Mouse (Mus musculus) neural tube, embryonic 15.5 days (tissue): ENCODE data around the gene Zbtb34. TPM values are rescaled to one million over a fixed set of nuclear protein-coding genes. Genes with fewer than 3 reads are reported as not detected.
A peak's percentile ranks its signal among the peaks of the same experiment; 100 is the strongest.

Experiments
- ATAC-seq: fragments of 200-750 bp; cut with Nextera tagmentation; 2 replicates; pipeline ENCODE4 v1.8.0; 2017; ENCODE audit warnings: mild to moderate bottlenecking, moderate TSS enrichment, moderate library complexity; ENCODE audit not compliant: low FRiP score
- H3K27ac ChIP-seq: fragments of 300-500 bp; sonication (generic); replicated peaks from 2 replicates; pipeline ENCODE4 v1.5.1; 2015; ENCODE audit warnings: mild to moderate bottlenecking, inconsistent platforms
- H3K27me3 ChIP-seq: fragments of 300-500 bp; sonication (generic); replicated peaks from 2 replicates; pipeline ENCODE4 v1.6.1; 2015; ENCODE audit warnings: inconsistent platforms
- H3K36me3 ChIP-seq: fragments of 300-500 bp; sonication (generic); 2 replicates; pipeline ENCODE4 v1.6.1; 2015; ENCODE audit warnings: inconsistent platforms
- H3K4me1 ChIP-seq: fragments of 300-500 bp; sonication (generic); 2 replicates; pipeline ENCODE4 v1.6.1; 2015; ENCODE audit warnings: inconsistent platforms
- H3K4me2 ChIP-seq: fragments of 300-500 bp; sonication (generic); 2 replicates; pipeline ENCODE4 v1.6.1; 2015; ENCODE audit warnings: inconsistent platforms, mild to moderate bottlenecking, moderate library complexity
- H3K4me3 ChIP-seq: fragments of 300-500 bp; sonication (generic); replicated peaks from 2 replicates; pipeline ENCODE4 v1.5.1; 2015; ENCODE audit warnings: mild to moderate bottlenecking, inconsistent platforms
- H3K9ac ChIP-seq: fragments of 300-500 bp; sonication (generic); replicated peaks from 2 replicates; pipeline ENCODE4 v1.6.1; 2015; ENCODE audit warnings: mild to moderate bottlenecking, inconsistent platforms
- H3K9me3 ChIP-seq: fragments of 300-500 bp; sonication (generic); replicated peaks from 2 replicates; pipeline ENCODE4 v1.6.1; 2016; ENCODE audit warnings: inconsistent platforms
- WGBS: fragments of 180-500 bp; shearing (Covaris S2); methylation state at CpG from one replicate; pipeline ENCODE4 v1.1.7; 2015; ENCODE audit warnings: mixed read lengths; 5-methylcytosine and 5-hydroxymethylcytosine counted together
- polyA plus RNA-seq: library from polyadenylated mRNA; unstranded; fragments of >200 nt; fragmentation: Nextera tagmentation; extraction: Ambion mirVana; gene quantifications from 2 replicates; pipeline ENCODE4 v1.2.1, GENCODE M21; 2015

Gene Zbtb34
- polyA plus RNA-seq, result 6.8 and 7.0 TPM in 2 replicates

DNA sequence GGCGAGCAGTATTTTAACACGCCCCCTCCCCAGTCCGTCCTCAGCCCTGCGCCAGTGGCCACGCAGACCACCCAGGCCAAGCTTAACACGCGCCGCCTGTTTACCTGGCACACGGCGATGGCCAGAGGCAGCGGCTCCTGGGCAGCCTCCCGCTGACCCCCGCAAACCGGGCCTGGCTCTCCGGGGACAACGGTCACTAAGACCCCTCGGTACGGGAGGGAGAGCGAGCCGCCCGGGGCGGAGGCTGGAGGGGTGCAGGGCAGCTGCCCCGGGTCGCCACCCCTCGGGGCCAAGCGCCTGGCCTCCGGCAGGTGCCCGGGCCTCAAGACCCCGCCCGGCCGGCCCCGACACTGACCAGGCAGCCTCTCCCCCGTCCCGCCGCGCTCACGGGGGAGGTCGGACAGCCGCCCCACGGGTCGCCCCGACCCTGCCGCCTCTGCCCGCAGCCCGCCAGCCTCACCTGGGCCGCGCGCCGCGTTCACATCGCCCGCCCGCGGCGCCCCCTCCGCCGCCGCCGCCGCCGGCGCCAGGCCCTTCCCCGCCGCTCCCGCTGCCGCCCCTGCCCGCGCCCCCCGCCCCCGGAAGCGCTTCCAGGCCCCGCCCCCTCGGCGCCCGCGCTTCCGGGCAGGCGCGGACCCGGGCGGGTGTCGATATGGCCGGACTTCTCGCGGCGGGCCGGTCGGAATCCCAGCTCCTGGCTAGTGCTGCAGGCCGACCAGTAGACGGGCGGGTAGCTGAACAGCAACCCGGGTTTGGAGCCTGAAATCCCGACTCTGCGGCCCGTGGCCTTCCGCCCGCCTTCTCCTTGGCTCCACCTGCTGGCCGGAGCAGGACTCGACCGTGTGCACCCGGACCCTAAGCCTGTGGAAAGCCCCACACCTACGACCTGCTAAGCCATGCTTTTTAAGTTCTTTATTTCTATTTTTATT is at the start of gene Zbtb34:
Zbtb34 (minus strand) TSS at position 554 of the 929 bp plus-strand sequence.
- Histone ChIP-seq H3K4me3 (peak within 1 kb of the TSS; percentile 89), H3K9me3 (no peaks in the 10 kb centered on the region), H3K4me2 (peak within 1 kb of the TSS; percentile 77), H3K27ac (peak within 1 kb of the TSS; percentile 75), H3K27me3 (no peaks in the 10 kb centered on the region), H3K4me1 (peaks cover 51% of the 10 kb centered on the region), H3K9ac (peak within 1 kb of the TSS; percentile 92), H3K36me3 (0 out of 2 replicates have a peak, but pooled peaks cover 7% of the 10 kb centered on the region)
- WGBS, result under 1% methylated on average over 62 of the region's 102 CpGs
- peak; percentile 83 for ATAC-seq

DNA sequence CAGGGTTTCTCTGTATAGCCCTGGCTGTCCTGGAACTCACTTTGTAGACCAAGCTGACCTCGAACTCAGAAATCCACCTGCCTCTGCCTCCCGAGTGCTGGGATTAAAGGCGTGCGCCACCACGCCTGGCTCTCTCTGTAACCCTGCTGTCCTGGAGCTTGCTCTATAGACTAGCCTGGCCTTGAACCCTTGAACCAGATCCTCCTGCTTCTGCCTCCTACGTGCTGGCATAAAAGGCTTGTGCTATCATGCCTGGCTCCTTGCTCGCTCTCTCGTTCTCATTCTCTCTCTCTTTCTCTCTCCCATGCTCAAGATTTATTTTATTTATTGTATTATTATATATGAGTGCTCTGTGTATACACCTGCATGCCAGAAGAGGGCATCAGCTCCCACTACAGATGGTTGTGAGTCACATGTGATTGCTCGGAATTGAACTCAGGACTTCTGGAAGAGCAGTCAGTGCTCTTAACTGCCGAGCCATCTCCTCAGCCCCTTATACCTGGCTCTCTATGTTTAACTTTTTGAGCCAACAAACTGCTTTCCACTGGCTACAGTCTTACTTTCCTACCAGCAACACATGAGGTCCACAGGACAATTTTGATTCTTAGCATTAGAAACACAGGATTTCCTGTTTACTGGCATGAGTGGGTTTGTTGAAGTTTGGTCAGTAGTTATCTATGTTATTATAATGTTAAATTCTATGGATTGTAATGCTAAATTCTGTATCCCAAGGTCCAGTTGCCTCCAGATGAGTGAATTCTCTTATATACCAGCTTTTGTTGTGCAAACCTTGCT is 47.0 kb upstream of the Zbtb34 start:
- no peaks in the 10 kb centered on the region for H3K9me3 ChIP-seq
- H3K9ac ChIP-seq, result no peak overlapping the region
- H3K4me2 ChIP-seq, result no peak overlapping the region
- H3K4me3 ChIP-seq, result no peak overlapping the region
- no peaks in the 10 kb centered on the region for H3K36me3 ChIP-seq
- WGBS, result 93% methylated on average over 10 of the region's 10 CpGs
- no peaks in the 10 kb centered on the region for H3K27me3 ChIP-seq
- 0 out of 2 replicates have a peak, but pooled peaks cover 11% of the 10 kb centered on the region for H3K4me1 ChIP-seq
- ATAC-seq, result no peak
- no peak overlapping the region for H3K27ac ChIP-seq

DNA sequence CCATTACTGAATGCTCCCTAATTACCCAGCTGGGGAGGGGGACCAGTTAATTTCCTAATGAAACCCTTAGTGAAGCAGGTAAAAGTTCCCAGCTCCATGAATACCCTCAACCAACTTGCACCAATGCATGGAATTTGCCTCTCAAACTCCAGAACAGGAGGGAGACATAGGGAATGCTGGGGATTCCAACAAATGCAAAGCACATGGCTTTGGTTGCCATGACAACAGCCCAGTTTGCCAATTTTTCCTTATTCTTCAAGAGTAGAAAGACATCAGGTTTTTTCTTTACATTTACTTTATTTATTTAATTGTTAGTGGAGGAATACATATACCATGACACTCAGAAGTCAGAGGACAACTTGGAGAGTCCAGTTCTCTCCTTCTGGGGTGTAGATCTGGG is 44.8 kb upstream of the Zbtb34 start:
- Histone ChIP-seq H3K9me3 (no peaks in the 10 kb centered on the region), H3K4me3 (no peak overlapping the region), H3K27ac (no peak overlapping the region), H3K36me3 (no peaks in the 10 kb centered on the region), H3K27me3 (no peaks in the 10 kb centered on the region), H3K4me1 (0 out of 2 replicates have a peak, but pooled peaks cover 5% of the 10 kb centered on the region), H3K4me2 (no peak overlapping the region), H3K9ac (no peak overlapping the region)
- no peak for ATAC-seq

DNA sequence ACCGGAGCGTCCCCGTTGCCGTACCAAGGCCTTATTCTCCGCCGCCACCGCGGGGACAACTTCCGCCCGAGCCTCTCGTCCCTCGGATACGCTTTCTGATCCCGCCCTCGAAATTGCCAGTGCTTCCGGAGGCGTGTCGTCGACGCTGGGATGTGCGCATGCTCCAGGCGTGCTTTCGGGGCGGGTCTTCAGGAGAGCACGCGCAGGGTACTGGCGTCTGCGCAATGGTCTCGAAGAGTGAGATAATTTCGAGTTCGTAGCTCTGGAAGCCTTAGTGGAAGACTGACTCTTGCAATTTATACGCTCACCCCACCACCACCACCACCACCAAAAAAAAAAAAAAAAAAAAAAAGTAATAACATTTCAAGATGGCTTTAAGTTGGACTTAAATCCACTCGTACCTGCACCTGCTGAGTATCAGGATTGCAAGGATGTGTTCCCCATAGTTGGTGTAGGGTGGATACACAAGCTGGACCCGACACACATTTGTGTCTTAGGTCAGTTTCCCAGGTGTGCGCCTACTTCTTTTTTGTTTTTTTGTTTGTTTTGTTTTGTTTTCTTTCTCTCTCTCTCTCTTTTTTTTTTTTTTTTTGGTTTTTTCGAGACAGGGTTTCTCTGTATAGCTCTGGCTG is 37.5 kb upstream of the Zbtb34 start, which contains the start of gene Zbtb43:
Zbtb43 (minus strand) TSS at position 94 of the 632 bp plus-strand sequence.
- Histone ChIP-seq H3K36me3 (peaks cover 2% of the 10 kb centered on the region; the same call in 1 of the 2 replicates), H3K4me2 (peak within 1 kb of the TSS; percentile 86), H3K4me3 (peak within 1 kb of the TSS; percentile 92), H3K9me3 (no peaks in the 10 kb centered on the region), H3K4me1 (peaks cover 31% of the 10 kb centered on the region), H3K9ac (peak within 1 kb of the TSS; percentile 71), H3K27me3 (no peaks in the 10 kb centered on the region), H3K27ac (peak within 1 kb of the TSS; percentile 66; the same call in 1 of the 2 replicates)
- WGBS, result 4% methylated on average over 35 of the region's 36 CpGs
- peak; percentile 93 for ATAC-seq

DNA sequence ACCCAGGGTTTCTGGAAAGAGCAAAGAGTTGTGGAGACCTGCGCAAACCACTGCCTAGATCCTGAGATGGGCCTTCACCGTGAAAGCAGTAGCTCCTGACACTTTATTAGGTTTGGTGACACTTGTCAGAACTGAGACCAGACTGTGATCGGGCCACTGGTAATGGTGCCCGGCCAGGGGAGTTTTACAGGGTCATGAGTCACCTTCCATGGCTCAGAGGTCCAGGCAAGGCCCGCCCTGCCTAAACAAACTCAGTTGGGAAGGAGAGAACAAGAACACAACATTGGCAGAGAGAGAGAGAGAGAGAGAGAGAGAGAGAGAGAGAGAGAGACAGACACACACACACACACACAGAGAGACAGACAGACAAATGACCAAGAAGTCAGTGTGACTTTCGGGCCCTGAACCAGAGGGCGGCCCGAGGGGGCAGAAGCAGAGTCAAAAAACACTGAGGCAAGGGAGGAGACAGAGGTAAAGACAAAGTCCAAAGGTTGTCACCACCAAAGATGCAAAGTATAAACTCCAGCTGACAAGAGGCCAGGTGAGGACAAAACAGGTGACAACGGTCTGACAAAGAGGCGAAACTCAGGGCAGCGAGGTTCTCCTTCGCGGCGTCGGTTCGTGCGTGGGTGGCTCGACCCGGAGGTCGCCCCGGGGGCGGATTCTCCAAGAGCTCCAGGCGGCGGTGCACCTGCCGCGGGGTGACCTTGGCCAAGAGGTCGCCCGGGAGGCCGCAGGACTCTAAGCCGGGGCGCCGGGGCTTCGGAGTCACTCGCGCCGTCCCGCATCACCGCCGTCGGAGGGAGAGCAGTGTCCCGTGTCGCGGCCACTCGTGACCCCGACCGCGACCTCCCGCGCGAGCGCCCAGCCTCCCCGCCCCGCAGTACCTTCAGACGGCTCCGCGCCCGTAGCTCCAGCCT is 36.7 kb upstream of the Zbtb34 start:
- peak; percentile 40 for ATAC-seq
- H3K4me2 ChIP-seq, result peak overlapping the region; percentile 86
- WGBS, result 6% methylated on average over 53 of the region's 57 CpGs
- H3K27me3 ChIP-seq, result no peaks in the 10 kb centered on the region
- H3K36me3 ChIP-seq, result peaks cover 8% of the 10 kb centered on the region
- H3K9ac ChIP-seq, result peak overlapping the region; percentile 71
- peak overlapping the region; percentile 66; the same call in 1 of the 2 replicates for H3K27ac ChIP-seq
- no peaks in the 10 kb centered on the region for H3K9me3 ChIP-seq
- peak overlapping the region; percentile 92 for H3K4me3 ChIP-seq
- peaks cover 31% of the 10 kb centered on the region for H3K4me1 ChIP-seq

- H3K9me3 ChIP-seq, result no peaks in the 10 kb centered on the region
- H3K4me3 ChIP-seq, result no peak overlapping the region
- H3K36me3 ChIP-seq, result peaks cover 25% of the 10 kb centered on the region
- H3K9ac ChIP-seq, result no peak overlapping the region
- no peaks in the 10 kb centered on the region for H3K27me3 ChIP-seq
- peaks cover 31% of the 10 kb centered on the region for H3K4me1 ChIP-seq
- no peak for ATAC-seq
- WGBS, result 64% methylated on average over 4 of the region's 4 CpGs
- no peak overlapping the region for H3K4me2 ChIP-seq
- no peak overlapping the region for H3K27ac ChIP-seq
Measured at GRCm38 (mm10) chr2:33465966-33466365, 34.8 kb upstream of the Zbtb34 start.

DNA sequence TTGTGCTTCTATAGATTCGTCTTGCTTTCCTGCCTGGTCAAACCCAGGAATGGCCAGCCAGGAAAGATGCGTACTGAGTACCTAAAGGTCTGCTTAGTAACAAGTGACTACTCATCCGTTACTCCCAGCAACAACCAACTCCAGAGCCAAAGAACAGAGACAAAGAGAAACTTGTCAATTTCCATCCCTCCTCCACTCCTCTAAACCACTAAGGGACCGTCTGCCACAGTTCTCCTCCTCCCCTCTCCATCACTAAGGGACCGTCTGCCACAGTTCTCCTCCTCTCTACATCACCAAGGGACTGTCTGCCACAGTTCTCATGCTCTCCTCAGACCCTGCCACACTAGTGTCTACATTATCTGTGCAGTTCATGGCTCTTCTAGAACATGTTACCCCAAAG is 34.1 kb upstream of the Zbtb34 start:
- H3K4me1 ChIP-seq, result peaks cover 31% of the 10 kb centered on the region
- H3K9ac ChIP-seq, result no peak overlapping the region
- no peak for ATAC-seq
- no peaks in the 10 kb centered on the region for H3K9me3 ChIP-seq
- 56% methylated on average over 5 of the region's 5 CpGs for WGBS
- peaks cover 30% of the 10 kb centered on the region for H3K36me3 ChIP-seq
- no peaks in the 10 kb centered on the region for H3K27me3 ChIP-seq
- no peak overlapping the region for H3K4me2 ChIP-seq
- no peak overlapping the region for H3K27ac ChIP-seq
- no peak overlapping the region for H3K4me3 ChIP-seq

DNA sequence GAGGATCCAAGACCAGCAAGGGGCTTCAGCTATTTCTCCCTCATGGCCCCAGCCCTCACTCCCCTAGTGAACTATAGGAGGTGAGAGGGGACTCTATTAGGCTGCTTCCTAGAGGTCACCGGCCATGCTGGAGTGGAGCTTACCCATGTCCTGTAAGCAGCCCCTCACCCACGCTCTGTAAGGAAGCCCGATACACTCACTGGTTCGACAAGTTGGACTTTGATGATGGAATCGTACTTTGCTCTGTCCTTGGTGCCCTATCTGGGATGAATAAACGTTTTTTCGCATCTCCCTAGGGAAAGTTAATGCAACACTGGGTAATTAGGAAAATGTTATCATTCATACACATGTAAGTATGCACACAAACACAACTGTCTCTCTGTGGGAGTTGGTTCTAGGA is 30.9 kb upstream of the Zbtb34 start:
- no peak overlapping the region for H3K9ac ChIP-seq
- WGBS, result 92% methylated on average over 7 of the region's 7 CpGs
- peaks cover 23% of the 10 kb centered on the region for H3K4me1 ChIP-seq
- H3K36me3 ChIP-seq, result peaks cover 39% of the 10 kb centered on the region
- ATAC-seq, result no peak
- H3K27ac ChIP-seq, result no peak overlapping the region
- no peak overlapping the region for H3K4me2 ChIP-seq
- H3K27me3 ChIP-seq, result no peaks in the 10 kb centered on the region
- H3K9me3 ChIP-seq, result no peaks in the 10 kb centered on the region
- H3K4me3 ChIP-seq, result no peak overlapping the region

- ATAC-seq, result no peak
- Histone ChIP-seq H3K27me3 (no peaks in the 10 kb centered on the region), H3K27ac (no peak overlapping the region), H3K4me2 (no peak overlapping the region), H3K4me1 (peaks cover 13% of the 10 kb centered on the region), H3K4me3 (no peak overlapping the region), H3K9ac (no peak overlapping the region), H3K36me3 (peaks cover 42% of the 10 kb centered on the region), H3K9me3 (no peaks in the 10 kb centered on the region)
- 58% methylated on average over 1 of the region's 1 CpGs for WGBS
Measured at GRCm38 (mm10) chr2:33461066-33461465, 29.9 kb upstream of the Zbtb34 start.

DNA sequence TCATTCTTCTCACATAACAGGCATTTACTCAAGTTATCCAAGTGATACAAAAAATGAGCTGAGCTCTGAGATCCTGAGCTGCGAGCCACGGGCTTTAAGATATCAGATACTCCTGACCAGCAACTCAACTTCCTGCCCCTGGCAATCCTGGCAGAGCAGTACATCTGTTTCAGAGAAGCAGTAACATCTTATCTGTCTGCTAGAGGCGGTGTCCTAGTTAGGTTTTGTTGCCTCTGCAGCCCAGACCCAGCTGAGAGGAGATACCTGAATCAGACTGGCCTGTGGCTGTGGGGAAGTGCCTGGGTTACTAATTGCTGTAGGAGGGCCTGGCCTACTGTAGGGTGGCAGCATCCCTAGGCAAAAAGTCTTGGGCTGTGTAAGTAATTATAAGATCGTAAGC is 28.5 kb upstream of the Zbtb34 start:
- no peak overlapping the region for H3K9ac ChIP-seq
- no peak overlapping the region for H3K27ac ChIP-seq
- 92% methylated on average over 4 of the region's 4 CpGs for WGBS
- H3K4me2 ChIP-seq, result no peak overlapping the region
- no peaks in the 10 kb centered on the region for H3K27me3 ChIP-seq
- H3K4me1 ChIP-seq, result no peaks in the 10 kb centered on the region
- no peak overlapping the region for H3K4me3 ChIP-seq
- no peak for ATAC-seq
- H3K9me3 ChIP-seq, result no peaks in the 10 kb centered on the region
- peaks cover 51% of the 10 kb centered on the region for H3K36me3 ChIP-seq
